Mouse (Mus musculus): ENCODE results near the gene Kbtbd2. TPM values are rescaled to one million over a fixed set of nuclear protein-coding genes. Genes with fewer than 3 reads are reported as not detected.

Kbtbd2 gene
- polyA plus RNA-seq, 2 experiments = 17.6 to 25.1 TPM

GRCm38 (mm10) chr6:56789336-56789735, 8.3 kb downstream of the Kbtbd2 start:
- Histone ChIP-seq H3K4me1 (ENCODE audit: control insufficient read depth, insufficient read depth, low read length) (0 out of 2 replicates have a peak, but pooled peaks cover 2% of the 10 kb centered on the region), H3K36me3 (ENCODE audit: control insufficient read depth, insufficient read depth, low read length) (peaks cover 18% of the 10 kb centered on the region), H3K4me2 (replicated peaks; ENCODE audit: low read depth, low read length, severe bottlenecking) (no peak overlapping the region), H3K9ac (ENCODE audit: low read depth, low read length, severe bottlenecking) (no peak overlapping the region), H3K4me3 (replicated peaks; ENCODE audit: low read length) (no peak overlapping the region), H3K27me3 (ENCODE audit: control insufficient read depth, insufficient read depth, low read length) (no peaks in the 10 kb centered on the region), H3K9me3 (ENCODE audit: control insufficient read depth, low read length) (no peaks in the 10 kb centered on the region), H3K27ac (replicated peaks; ENCODE audit: low read depth, low read length) (no peak overlapping the region)
- TF ChIP-seq POLR2A (IDR thresholded peaks at IDR 0.05; ENCODE audit: borderline replicate concordance, extremely low read depth, insufficient read depth, insufficient read length) = no peak
- 86% methylated on average over 3 of the region's 3 CpGs for WGBS
- DNase-seq (ENCODE audit: low spot score) (no peak), ATAC-seq (ENCODE audit: low FRiP score, low read depth) (no peak)

DNA sequence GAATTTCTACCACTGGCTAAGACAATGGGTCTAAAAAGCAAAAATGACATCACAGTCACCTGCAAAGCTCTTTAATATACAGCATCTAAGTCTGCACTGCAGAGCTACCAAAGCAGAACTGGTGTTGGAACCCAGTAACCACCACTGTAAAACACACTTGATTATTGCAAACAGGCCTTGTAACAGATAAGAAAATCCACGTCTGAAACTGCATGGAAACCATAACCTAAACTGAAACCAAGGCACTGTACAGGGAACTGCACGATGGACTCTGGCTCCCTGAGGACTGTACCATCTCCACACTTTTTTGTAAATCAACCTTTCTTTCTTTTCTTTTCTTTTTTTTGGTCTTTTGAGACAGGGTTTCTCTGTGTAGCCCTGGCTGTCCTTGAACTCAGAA, 9.9 kb downstream of the Kbtbd2 start:
- Histone ChIP-seq H3K36me3 (ENCODE audit: control insufficient read depth, insufficient read depth, low read length) (peaks cover 30% of the 10 kb centered on the region), H3K9ac (ENCODE audit: low read depth, low read length, severe bottlenecking) (no peak overlapping the region), H3K4me3 (replicated peaks; ENCODE audit: low read length) (no peak overlapping the region), H3K9me3 (ENCODE audit: control insufficient read depth, low read length) (no peaks in the 10 kb centered on the region), H3K4me1 (ENCODE audit: control insufficient read depth, insufficient read depth, low read length) (0 out of 2 replicates have a peak, but pooled peaks cover 2% of the 10 kb centered on the region), H3K27me3 (ENCODE audit: control insufficient read depth, insufficient read depth, low read length) (no peaks in the 10 kb centered on the region), H3K4me2 (replicated peaks; ENCODE audit: low read depth, low read length, severe bottlenecking) (no peak overlapping the region), H3K27ac (replicated peaks; ENCODE audit: low read depth, low read length) (no peak overlapping the region)
- DNase-seq (ENCODE audit: low spot score) = no peak
- TF ChIP-seq POLR2A (IDR thresholded peaks at IDR 0.05; ENCODE audit: borderline replicate concordance, extremely low read depth, insufficient read depth, insufficient read length) = no peak
- ATAC-seq (ENCODE audit: low FRiP score, low read depth) = no peak
- WGBS = 76% methylated on average over 2 of the region's 2 CpGs

DNA sequence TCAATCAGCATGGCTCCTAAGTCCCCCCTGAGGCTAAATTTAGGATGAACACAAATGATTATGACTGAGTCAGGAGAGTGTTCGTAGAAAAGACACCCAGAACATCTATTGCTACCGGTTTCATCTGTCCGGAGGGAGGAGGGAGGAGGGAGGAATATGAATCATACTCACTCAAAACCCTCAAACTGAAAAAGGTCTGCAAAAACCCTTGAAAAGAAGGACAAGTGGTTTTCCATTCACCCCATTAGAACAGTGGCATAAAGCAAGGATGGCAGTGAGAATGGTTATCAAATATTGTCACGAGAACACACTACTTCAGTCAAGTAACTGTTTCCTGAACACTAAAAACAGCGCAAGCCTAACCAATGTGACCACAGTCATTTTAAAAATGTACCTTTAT, 12.5 kb downstream of the Kbtbd2 start:
- H3K27ac ChIP-seq (replicated peaks; ENCODE audit: low read depth, low read length) = no peak overlapping the region
- DNase-seq (ENCODE audit: low spot score) = no peak
- no peaks in the 10 kb centered on the region for H3K9me3 ChIP-seq (ENCODE audit: control insufficient read depth, low read length)
- WGBS = 85% methylated on average over 5 of the region's 5 CpGs
- no peak for TF ChIP-seq POLR2A (IDR thresholded peaks at IDR 0.05; ENCODE audit: borderline replicate concordance, extremely low read depth, insufficient read depth, insufficient read length)
- no peaks in the 10 kb centered on the region for H3K27me3 ChIP-seq (ENCODE audit: control insufficient read depth, insufficient read depth, low read length)
- H3K36me3 ChIP-seq (ENCODE audit: control insufficient read depth, insufficient read depth, low read length) = peaks cover 48% of the 10 kb centered on the region
- ATAC-seq (ENCODE audit: low FRiP score, low read depth) = no peak
- H3K4me1 ChIP-seq (ENCODE audit: control insufficient read depth, insufficient read depth, low read length) = 0 out of 2 replicates have a peak, but pooled peaks cover 2% of the 10 kb centered on the region
- H3K4me3 ChIP-seq (replicated peaks; ENCODE audit: low read length) = no peak overlapping the region
- H3K9ac ChIP-seq (ENCODE audit: low read depth, low read length, severe bottlenecking) = no peak overlapping the region
- no peak overlapping the region for H3K4me2 ChIP-seq (replicated peaks; ENCODE audit: low read depth, low read length, severe bottlenecking)

DNA sequence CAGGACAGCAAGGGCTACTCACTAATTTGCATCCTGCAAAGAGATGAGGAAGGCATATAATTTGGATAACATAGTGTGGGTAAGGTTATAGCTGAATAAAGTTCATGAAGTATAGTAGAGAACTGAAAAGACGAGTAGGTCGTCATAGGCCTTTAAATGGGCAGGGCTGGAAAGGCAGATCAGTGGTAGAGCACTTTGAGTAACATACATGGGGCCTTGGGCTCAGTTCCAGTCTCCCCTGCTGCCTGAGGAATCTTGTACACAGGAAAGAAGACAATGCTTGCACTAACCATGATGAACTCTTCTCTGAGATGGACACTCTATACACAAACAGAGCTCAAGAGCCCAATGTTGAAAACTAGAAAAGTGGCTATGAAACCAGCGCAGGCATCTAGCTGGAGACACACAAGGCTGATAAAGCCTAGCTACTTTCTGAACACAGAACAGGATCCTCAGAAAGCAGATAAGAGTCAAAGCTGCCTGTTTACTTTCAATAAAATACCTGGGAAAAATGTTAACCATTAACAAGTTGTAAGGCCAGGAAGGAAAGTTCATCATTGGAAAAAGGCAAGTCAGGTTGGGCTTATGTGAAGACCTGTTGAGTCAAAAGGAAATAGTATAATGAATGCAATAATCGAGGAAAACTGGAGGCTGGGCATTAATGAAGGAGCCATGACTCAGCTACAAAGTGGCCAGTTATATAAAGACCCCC, 13.9 kb downstream of the Kbtbd2 start:
- TF ChIP-seq POLR2A (IDR thresholded peaks at IDR 0.05; ENCODE audit: borderline replicate concordance, extremely low read depth, insufficient read depth, insufficient read length) = no peak
- 0 out of 2 replicates have a peak, but pooled peaks cover 2% of the 10 kb centered on the region for H3K4me1 ChIP-seq (ENCODE audit: control insufficient read depth, insufficient read depth, low read length)
- H3K27me3 ChIP-seq (ENCODE audit: control insufficient read depth, insufficient read depth, low read length) = no peaks in the 10 kb centered on the region
- H3K9ac ChIP-seq (ENCODE audit: low read depth, low read length, severe bottlenecking) = no peak overlapping the region
- WGBS = 94% methylated on average over 4 of the region's 4 CpGs
- DNase-seq (ENCODE audit: low spot score) (no peak), ATAC-seq (ENCODE audit: low FRiP score, low read depth) (no peak)
- peaks cover 61% of the 10 kb centered on the region for H3K36me3 ChIP-seq (ENCODE audit: control insufficient read depth, insufficient read depth, low read length)
- H3K4me2 ChIP-seq (replicated peaks; ENCODE audit: low read depth, low read length, severe bottlenecking) = no peak overlapping the region
- no peaks in the 10 kb centered on the region for H3K9me3 ChIP-seq (ENCODE audit: control insufficient read depth, low read length)
- no peak overlapping the region for H3K27ac ChIP-seq (replicated peaks; ENCODE audit: low read depth, low read length)
- no peak overlapping the region for H3K4me3 ChIP-seq (replicated peaks; ENCODE audit: low read length)

DNA sequence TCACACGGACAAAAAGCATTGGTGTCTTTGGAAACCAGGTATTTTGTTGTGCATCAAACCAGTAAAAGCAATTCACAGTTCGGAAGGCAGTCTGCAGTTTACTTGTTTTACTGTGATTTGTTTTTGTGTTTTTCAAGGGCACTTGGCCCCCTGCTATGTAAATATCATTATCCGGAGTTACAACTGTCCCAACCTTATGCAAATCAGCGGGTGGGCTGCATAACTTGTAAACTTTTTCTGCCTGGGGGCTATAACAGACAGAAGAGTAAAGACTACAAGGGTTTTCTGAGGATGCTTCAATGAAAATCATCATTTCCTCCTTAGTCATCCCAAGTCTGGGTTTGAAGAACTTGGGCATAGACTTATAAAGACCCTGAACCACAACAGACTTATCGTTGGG, 18.0 kb downstream of the Kbtbd2 start:
- DNase-seq (ENCODE audit: low spot score) (no peak), ATAC-seq (ENCODE audit: low FRiP score, low read depth) (no peak)
- Histone ChIP-seq H3K27me3 (ENCODE audit: control insufficient read depth, insufficient read depth, low read length) (no peaks in the 10 kb centered on the region), H3K9ac (ENCODE audit: low read depth, low read length, severe bottlenecking) (no peak overlapping the region), H3K36me3 (ENCODE audit: control insufficient read depth, insufficient read depth, low read length) (peaks cover 68% of the 10 kb centered on the region), H3K9me3 (ENCODE audit: control insufficient read depth, low read length) (no peaks in the 10 kb centered on the region), H3K27ac (replicated peaks; ENCODE audit: low read depth, low read length) (no peak overlapping the region), H3K4me2 (replicated peaks; ENCODE audit: low read depth, low read length, severe bottlenecking) (no peak overlapping the region), H3K4me3 (replicated peaks; ENCODE audit: low read length) (no peak overlapping the region), H3K4me1 (ENCODE audit: control insufficient read depth, insufficient read depth, low read length) (no peaks in the 10 kb centered on the region)
- no peak for TF ChIP-seq POLR2A (IDR thresholded peaks at IDR 0.05; ENCODE audit: borderline replicate concordance, extremely low read depth, insufficient read depth, insufficient read length)
- whole genome bisulfite sequencing = 90% methylated on average over 5 of the region's 5 CpGs

Data from limb, embryonic 14.5 days (tissue).